Mouse (Mus musculus) midbrain, embryonic 11.5 days (tissue): Measurements from ENCODE around the gene 6030408B16Rik. TPM values are rescaled to one million over a fixed set of nuclear protein-coding genes. Genes with fewer than 3 reads are reported as not detected.

Experiments
- ATAC-seq: fragments of 200-750 bp; cut with Nextera tagmentation; 2 replicates; pipeline ENCODE4 v1.8.0; 2017; ENCODE audit warnings: moderate TSS enrichment, moderate library complexity; ENCODE audit not compliant: low FRiP score
- DNase-seq: peaks from one replicate; pipeline ENCODE4 v3.0.0; 2015; ENCODE audit warnings: low spot score; ENCODE audit errors: missing footprints
- H3K27ac ChIP-seq: fragments of 300-500 bp; sonication (generic); 2 replicates; pipeline ENCODE4 v1.5.1; 2014; ENCODE audit warnings: low read depth, low read length
- H3K27me3 ChIP-seq: fragments of 300-500 bp; sonication (generic); 2 replicates; pipeline ENCODE4 v1.6.1; 2014; ENCODE audit warnings: mild to moderate bottlenecking, low read length, moderate library complexity, mixed read lengths; ENCODE audit not compliant: control insufficient read depth, insufficient read depth
- H3K36me3 ChIP-seq: fragments of 300-500 bp; sonication (generic); 2 replicates; pipeline ENCODE4 v1.6.1; 2014; ENCODE audit warnings: mild to moderate bottlenecking, low read length, moderate library complexity, mixed read lengths; ENCODE audit not compliant: control insufficient read depth, insufficient read depth
- H3K4me1 ChIP-seq: fragments of 300-500 bp; sonication (generic); 2 replicates; pipeline ENCODE4 v1.6.1; 2014; ENCODE audit warnings: low read length; ENCODE audit not compliant: control insufficient read depth, insufficient read depth
- H3K4me2 ChIP-seq: fragments of 300-500 bp; sonication (generic); 2 replicates; pipeline ENCODE4 v1.6.1; 2014; ENCODE audit warnings: mild to moderate bottlenecking, moderate library complexity
- H3K4me3 ChIP-seq: fragments of 300-500 bp; sonication (generic); 2 replicates; pipeline ENCODE4 v1.5.1; 2014; ENCODE audit warnings: low read depth, low read length
- H3K9ac ChIP-seq: fragments of 300-500 bp; sonication (generic); 2 replicates; pipeline ENCODE4 v1.6.1; 2014; ENCODE audit warnings: low read length
- H3K9me3 ChIP-seq: fragments of 300-500 bp; sonication (generic); 2 replicates; pipeline ENCODE4 v1.6.1; 2016; ENCODE audit warnings: low read length; ENCODE audit not compliant: control insufficient read depth
- WGBS: fragments of 180-500 bp; shearing (Covaris S2); extraction: QIAGEN DNeasy Blood & Tissue Kit; methylation state at CpG from one replicate; pipeline ENCODE4 v1.1.7; 2014; 5-methylcytosine and 5-hydroxymethylcytosine counted together
- polyA plus RNA-seq: library from polyadenylated mRNA; unstranded; fragments of >200 nt; fragmentation: Nextera tagmentation; extraction: Ambion mirVana; gene quantifications from 2 replicates; pipeline ENCODE4 v1.2.1, GENCODE M21; 2014

Gene 6030408B16Rik
- polyA plus RNA-seq = 0.33 TPM in 1 of 2 replicates, not detected in the other

- Histone ChIP-seq H3K9me3 (no peaks in the 10 kb centered on the region), H3K4me2 (no peak within 1 kb of the TSS), H3K27me3 (no peaks in the 10 kb centered on the region), H3K9ac (no peak within 1 kb of the TSS), H3K36me3 (peaks cover 3% of the 10 kb centered on the region; the same call in 1 of the 2 replicates), H3K4me3 (no peak within 1 kb of the TSS), H3K4me1 (no peaks in the 10 kb centered on the region), H3K27ac (no peak within 1 kb of the TSS)
- no peak for ATAC-seq
- peak; percentile 47 for DNase-seq
- 67% methylated on average over 18 of the region's 18 CpGs for WGBS
Observed at GRCm38 (mm10) chr15:101293025-101293621, at the start of gene 6030408B16Rik. Gene 6030408B16Rik (plus strand): TSS chr15:101293212.

DNA sequence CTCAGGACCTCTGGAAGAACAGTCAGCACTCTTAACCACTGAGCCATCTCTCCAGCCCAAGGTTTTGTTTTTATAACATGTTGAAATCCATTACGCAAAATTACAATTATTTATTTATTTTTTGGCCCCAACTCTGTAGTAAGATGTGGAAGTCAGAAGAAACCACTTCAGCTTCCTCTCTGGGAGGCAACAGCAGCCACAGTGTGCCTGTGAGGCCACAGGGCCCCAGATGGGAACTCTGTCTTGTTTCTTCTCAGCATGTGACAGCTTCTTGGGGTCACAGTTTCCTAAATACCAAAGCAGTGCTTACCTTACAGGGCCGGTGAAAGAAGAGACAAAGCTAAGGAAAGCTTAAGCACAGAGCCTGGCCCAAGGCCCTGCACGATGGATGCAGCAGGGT, 49.0 kb upstream of the 6030408B16Rik start:
- no peaks in the 10 kb centered on the region for H3K27me3 ChIP-seq
- 58% methylated on average over 3 of the region's 3 CpGs for WGBS
- H3K36me3 ChIP-seq = no peaks in the 10 kb centered on the region
- no peak overlapping the region for H3K9ac ChIP-seq
- no peak overlapping the region for H3K27ac ChIP-seq
- DNase-seq (no peak), ATAC-seq (no peak)
- no peak overlapping the region for H3K4me3 ChIP-seq
- H3K9me3 ChIP-seq = no peaks in the 10 kb centered on the region
- H3K4me2 ChIP-seq = no peak overlapping the region
- peaks cover 8% of the 10 kb centered on the region for H3K4me1 ChIP-seq

DNA sequence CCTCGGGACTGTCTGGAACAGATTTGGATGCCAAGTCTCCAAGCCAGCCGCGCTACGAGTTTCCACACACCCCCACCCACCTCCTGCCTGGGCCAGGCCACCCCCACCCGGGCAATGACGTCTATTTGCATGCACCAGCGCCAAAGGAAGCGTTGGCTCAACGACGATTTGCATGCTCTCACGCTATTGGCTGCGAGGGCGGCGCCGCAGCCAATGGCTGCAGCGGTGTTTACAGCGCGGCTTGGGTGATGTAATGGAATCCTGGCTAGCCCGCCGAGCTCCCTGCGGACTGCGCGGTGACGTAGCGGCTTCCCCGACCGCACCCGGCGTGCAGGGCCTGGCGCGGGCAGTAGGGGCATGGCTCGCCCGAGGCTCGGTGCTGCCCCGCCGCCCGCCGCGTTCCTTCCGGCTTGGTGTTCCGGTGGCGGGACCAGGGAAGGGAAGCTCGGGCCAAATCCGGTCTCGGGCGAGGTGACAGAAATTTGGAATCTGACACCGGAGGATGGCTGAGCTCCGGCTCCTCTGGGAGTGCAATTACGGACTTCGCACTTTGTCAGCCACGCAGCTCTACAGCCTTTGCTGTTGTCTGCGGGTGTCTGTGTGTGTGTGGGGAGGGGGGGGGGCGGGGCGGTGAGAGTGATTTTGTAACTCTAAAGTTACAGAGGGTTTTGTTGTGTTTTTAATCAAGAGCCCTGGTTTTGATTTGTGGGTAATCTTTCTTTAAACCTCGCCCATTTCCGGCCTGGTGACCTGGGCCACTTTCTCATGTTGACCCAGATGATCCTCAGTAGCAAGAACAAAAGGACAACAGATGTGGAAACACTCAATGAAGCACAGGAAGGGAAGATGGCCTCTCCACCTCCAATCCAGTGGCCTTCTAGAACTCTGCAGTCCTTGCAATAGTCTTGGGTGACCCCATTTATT, 46.5 kb upstream of the 6030408B16Rik start:
- Histone ChIP-seq H3K36me3 (no peaks in the 10 kb centered on the region), H3K9me3 (no peaks in the 10 kb centered on the region), H3K4me3 (peak overlapping the region; percentile 30), H3K27me3 (no peaks in the 10 kb centered on the region; the same call in 1 of the 2 replicates), H3K4me1 (peaks cover 5% of the 10 kb centered on the region), H3K27ac (peak overlapping the region; percentile 35; the same call in 1 of the 2 replicates), H3K9ac (peak overlapping the region; percentile 68), H3K4me2 (peak overlapping the region; percentile 57)
- ATAC-seq (peak; percentile 99), DNase-seq (peak; percentile 99)
- 3% methylated on average over 56 of the region's 56 CpGs for WGBS

DNA sequence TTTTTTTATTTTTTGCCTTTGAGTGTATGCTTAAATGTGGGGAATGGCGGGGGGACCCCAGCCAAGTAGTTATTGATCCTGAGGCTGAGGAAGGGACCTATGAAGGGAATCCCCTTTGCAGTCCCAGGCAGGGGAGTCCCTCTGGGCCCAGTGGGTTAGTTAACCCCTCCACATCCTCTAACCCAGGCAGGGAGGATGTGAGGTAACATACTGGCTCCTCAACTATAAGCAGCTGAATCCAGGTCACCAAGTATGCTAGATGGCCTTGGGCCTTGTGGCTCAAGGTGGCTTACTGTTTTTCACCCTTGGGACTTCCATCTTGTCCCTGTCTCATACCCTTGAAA, 45.9 kb upstream of the 6030408B16Rik start:
- Histone ChIP-seq H3K4me2 (peak overlapping the region; percentile 57; the same call in 1 of the 2 replicates), H3K36me3 (no peaks in the 10 kb centered on the region), H3K9ac (peak overlapping the region; percentile 68), H3K27me3 (no peaks in the 10 kb centered on the region; the same call in 1 of the 2 replicates), H3K4me3 (no peak overlapping the region), H3K4me1 (peaks cover 5% of the 10 kb centered on the region), H3K27ac (no peak overlapping the region), H3K9me3 (no peaks in the 10 kb centered on the region)
- DNase-seq = no peak
- WGBS = 85% methylated on average over 1 of the region's 1 CpGs
- no peak for ATAC-seq

- Histone ChIP-seq H3K4me3 (no peak overlapping the region), H3K9me3 (no peaks in the 10 kb centered on the region), H3K4me2 (no peak overlapping the region), H3K36me3 (no peaks in the 10 kb centered on the region), H3K9ac (no peak overlapping the region), H3K4me1 (peaks cover 5% of the 10 kb centered on the region), H3K27ac (no peak overlapping the region), H3K27me3 (no peaks in the 10 kb centered on the region; the same call in 1 of the 2 replicates)
- WGBS = 63% methylated on average over 5 of the region's 5 CpGs
- no peak for ATAC-seq
- DNase-seq = no peak
Observed at GRCm38 (mm10) chr15:101248029-101248710, 44.8 kb upstream of the 6030408B16Rik start.

DNA sequence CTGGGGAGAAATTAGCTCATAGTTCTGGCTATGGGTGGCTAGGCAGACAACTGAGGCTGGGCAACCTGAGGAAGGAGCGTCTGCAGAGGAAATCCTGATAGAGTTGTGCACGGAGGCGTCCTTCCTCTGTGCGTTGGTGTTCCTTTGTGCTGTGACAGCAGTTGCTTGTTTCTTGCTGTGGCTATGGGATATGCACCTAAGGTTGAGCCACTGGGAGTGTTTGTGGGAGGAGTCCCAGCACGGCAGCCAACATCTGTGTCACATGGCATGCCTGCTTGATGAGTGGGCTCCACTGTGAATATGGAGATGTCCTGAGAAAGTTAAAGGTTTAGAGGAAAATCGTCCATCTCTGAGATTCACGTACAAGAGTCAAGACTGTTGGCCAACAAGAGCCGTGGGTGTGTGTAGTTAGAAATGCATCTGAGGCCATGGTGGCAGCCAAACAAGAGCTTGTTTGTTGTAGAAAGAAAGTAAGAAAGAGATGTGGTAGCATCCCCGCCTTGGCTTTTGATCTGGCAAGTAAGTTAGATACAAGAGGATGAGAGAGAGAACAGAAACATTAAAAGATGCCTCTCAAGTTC, 42.7 kb upstream of the 6030408B16Rik start:
- ATAC-seq (no peak), DNase-seq (no peak)
- Histone ChIP-seq H3K4me1 (peaks cover 8% of the 10 kb centered on the region), H3K4me2 (no peak overlapping the region), H3K27ac (no peak overlapping the region), H3K9me3 (no peaks in the 10 kb centered on the region), H3K4me3 (no peak overlapping the region), H3K36me3 (no peaks in the 10 kb centered on the region), H3K27me3 (no peaks in the 10 kb centered on the region; the same call in 1 of the 2 replicates), H3K9ac (no peak overlapping the region)
- WGBS = 88% methylated on average over 9 of the region's 9 CpGs

GRCm38 (mm10) chr15:101251930-101252329, 41.1 kb upstream of the 6030408B16Rik start:
- Histone ChIP-seq H3K4me2 (no peak overlapping the region), H3K27ac (no peak overlapping the region), H3K4me3 (no peak overlapping the region), H3K4me1 (0 out of 2 replicates have a peak, but pooled peaks cover 3% of the 10 kb centered on the region), H3K9ac (no peak overlapping the region), H3K36me3 (no peaks in the 10 kb centered on the region), H3K27me3 (no peaks in the 10 kb centered on the region; the same call in 1 of the 2 replicates), H3K9me3 (no peaks in the 10 kb centered on the region)
- DNase-seq (no peak), ATAC-seq (no peak)
- WGBS = 88% methylated on average over 5 of the region's 5 CpGs

GRCm38 (mm10) chr15:101252614-101253013, 40.4 kb upstream of the 6030408B16Rik start:
- Histone ChIP-seq H3K9me3 (no peaks in the 10 kb centered on the region), H3K27me3 (no peaks in the 10 kb centered on the region; the same call in 1 of the 2 replicates), H3K4me2 (no peak overlapping the region), H3K4me3 (no peak overlapping the region), H3K36me3 (no peaks in the 10 kb centered on the region), H3K27ac (no peak overlapping the region), H3K9ac (no peak overlapping the region), H3K4me1 (0 out of 2 replicates have a peak, but pooled peaks cover 3% of the 10 kb centered on the region)
- 86% methylated on average over 6 of the region's 6 CpGs for WGBS
- no peak for DNase-seq
- ATAC-seq = no peak
